Mouse (Mus musculus): ENCODE measurements around the gene Xpr1.

- TF ChIP-seq CTCF (IDR thresholded peaks at IDR 0.05; ENCODE audit: control insufficient read depth, insufficient read depth, insufficient read length) (peak; percentile 68), USF1 (IDR thresholded peaks at IDR 0.05; ENCODE audit: low read depth) (no peak), MAX (IDR thresholded peaks at IDR 0.05) (no peak), CEBPB (IDR thresholded peaks at IDR 0.05; ENCODE audit: low read depth) (no peak), MYOG (IDR thresholded peaks at IDR 0.05; ENCODE audit: control insufficient read depth, extremely low read depth, insufficient read length) (no peak), MYOD1 (IDR thresholded peaks at IDR 0.05; ENCODE audit: control insufficient read depth, insufficient read length, low read depth) (no peak)
Measured at GRCm38 (mm10) chr1:155281003-155281793, 136.0 kb downstream of the Xpr1 start.

Data from C2C12 (cell line).